Comparison of ENCODE assay signal across 12 mouse cellular contexts in the genomic region with DNA sequence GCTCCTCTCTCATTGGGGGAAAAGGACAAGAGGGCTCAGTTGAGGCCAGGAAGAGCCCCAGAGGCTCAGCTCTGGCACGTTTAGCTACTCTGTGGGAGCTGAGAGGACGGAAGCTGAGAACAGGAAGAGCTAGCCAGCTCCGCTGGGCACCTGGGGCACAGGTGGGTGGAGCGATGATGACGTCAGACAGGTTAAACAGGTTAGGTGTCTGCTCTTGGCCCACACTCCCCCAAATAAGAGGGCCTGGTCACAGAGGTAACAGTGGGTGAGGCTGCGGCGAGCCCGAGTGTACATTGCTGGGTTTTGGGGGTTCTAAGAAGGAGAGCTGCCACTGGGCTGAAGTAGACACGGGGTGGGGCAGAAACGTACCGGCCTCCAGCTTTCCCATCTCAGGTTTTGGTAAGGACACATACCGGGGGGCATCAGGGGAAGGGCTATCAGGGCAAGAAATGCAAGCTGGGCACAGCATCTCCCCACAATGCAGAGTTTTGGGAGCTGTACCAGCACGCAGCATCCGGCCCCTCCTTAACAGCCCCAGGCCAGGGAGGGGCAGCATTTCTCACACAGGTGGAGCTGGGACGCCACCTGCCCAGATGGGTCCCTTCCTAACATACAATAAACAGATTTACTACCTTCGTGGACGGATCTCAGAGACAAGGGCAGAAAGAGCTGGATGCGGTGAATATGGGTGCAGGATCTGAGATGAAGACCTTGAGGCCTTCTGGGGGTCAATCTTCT. TPM values are rescaled to one million over a fixed set of nuclear protein-coding genes. Genes with fewer than 3 reads are reported as not detected.
A peak's percentile ranks its signal among the peaks of the same experiment; 100 is the strongest.
DNase-seq lines count a peak whose midpoint lies in the region; ATAC-seq lines count a peak whose summit lies in the region.
"Had no signal": no experiment of that assay in that cellular context is flagged by ENCODE, and none has a peak within 500 bp of the region (broad histone marks: within the 10 kb centered on the region; RNA-seq: fewer than 3 reads in every experiment).

TSS of gene Rab25 (minus strand) at position 121 of the 738 bp plus-strand sequence.

- peak within 1 kb of the TSS; percentile 39; the same call in 1 of the 2 replicates for H3K27ac ChIP-seq in embryonic facial prominence, embryonic 13.5 days
- peak within 1 kb of the TSS; percentile 48 for H3K27ac ChIP-seq in intestine, embryonic 15.5 days

- 0 out of 2 replicates have a peak, but pooled peaks cover 4% of the 10 kb centered on the region for H3K36me3 ChIP-seq in embryonic facial prominence, embryonic 13.5 days
- no peaks in the 10 kb centered on the region for H3K36me3 ChIP-seq in intestine, embryonic 15.5 days

- H3K4me2 ChIP-seq in embryonic facial prominence, embryonic 13.5 days: peak within 1 kb of the TSS; percentile 40
- peak within 1 kb of the TSS; percentile 56 for H3K4me2 ChIP-seq in intestine, embryonic 15.5 days (replicated peaks)

- no peaks in the 10 kb centered on the region for H3K9me3 ChIP-seq in embryonic facial prominence, embryonic 13.5 days
- no peaks in the 10 kb centered on the region for H3K9me3 ChIP-seq in intestine, embryonic 15.5 days
- H3K9me3 ChIP-seq: G1E had no signal

- peaks cover 19% of the 10 kb centered on the region for H3K4me1 ChIP-seq in embryonic facial prominence, embryonic 13.5 days
- H3K4me1 ChIP-seq in intestine, embryonic 15.5 days (replicated peaks): peaks cover 19% of the 10 kb centered on the region; the same call in 1 of the 2 replicates

- 42% methylated on average over 18 of the region's 18 CpGs for WGBS in embryonic facial prominence, embryonic 13.5 days
- 43% methylated on average over 18 of the region's 18 CpGs for WGBS in intestine, embryonic 15.5 days

- peak; percentile 48 to 62 for DNase-seq in kidney, postnatal 4 days
- DNase-seq in lung, postnatal 4 days: peak; percentile 74 to 82
- DNase-seq in adrenal gland, postnatal 10 days: no peak
- DNase-seq in cerebellum, adult 9-11 months: no peak
- DNase-seq: adrenal gland, postnatal 14 days; cerebellum, adult 2 months; heart, adult 18-20 months; thymus, postnatal 36 days had no signal

- peak within 1 kb of the TSS; percentile 19 for H3K4me3 ChIP-seq in embryonic facial prominence, embryonic 13.5 days
- peak within 1 kb of the TSS; percentile 24 for H3K4me3 ChIP-seq in intestine, embryonic 15.5 days (replicated peaks)

- no peak for ATAC-seq in embryonic facial prominence, embryonic 13.5 days (ENCODE audit: insufficient number of reproducible peaks, insufficient read depth, low FRiP score, low TSS enrichment, low read depth)
- ATAC-seq in intestine, embryonic 15.5 days: peak; percentile 49
- no peak for ATAC-seq in inflammation-experienced regulatory T-cells, adult 6 months

- H3K27me3 ChIP-seq in embryonic facial prominence, embryonic 13.5 days: no peaks in the 10 kb centered on the region
- no peaks in the 10 kb centered on the region for H3K27me3 ChIP-seq in intestine, embryonic 15.5 days (replicated peaks)

- 0 out of 2 replicates have a peak within 1 kb of the TSS, but pooled peaks have one; percentile 4 for H3K9ac ChIP-seq in embryonic facial prominence, embryonic 13.5 days
- H3K9ac ChIP-seq in intestine, embryonic 15.5 days: peak within 1 kb of the TSS; percentile 16; the same call in 1 of the 2 replicates

RNA-seq across cellular contexts. Expression of gene Rab25, which starts in this region (rescaled TPM):
- 18.6 and 19.5 TPM in 2 replicates for polyA plus RNA-seq in embryonic facial prominence, embryonic 13.5 days (2015; fragmentation: Nextera tagmentation; extraction: Ambion mirVana)
- 75.2 and 89.8 TPM in 2 replicates for polyA plus RNA-seq in intestine, embryonic 15.5 days (2015; fragmentation: Nextera tagmentation; extraction: Ambion mirVana)
- total RNA-seq in adrenal gland, postnatal 10 days (2021): not detected
- not detected for polyA plus RNA-seq in inflammation-experienced regulatory T-cells, adult 6 months (2017; shearing (Covaris generic))
- total RNA-seq: adrenal gland, postnatal 14 days had no signal

Comparison
In these comparisons a context has a peak if more than half of its experiments do, and no peak if none do; other contexts are left out.
1. RNA of gene Rab25 (polyA plus RNA-seq): 75.2 to 89.8 TPM in intestine, embryonic 15.5 days and 18.6 to 19.5 TPM in embryonic facial prominence, embryonic 13.5 days; not detected in inflammation-experienced regulatory T-cells, adult 6 months; every median in the first group is over 10 times any median in the second.
2. DNase-seq: peak in kidney, postnatal 4 days (2 of 2) and lung, postnatal 4 days (2 of 2); none in adrenal gland, postnatal 10 days (single experiment) and cerebellum, adult 9-11 months (single experiment).